Mouse (Mus musculus): ENCODE measurements around the gene Ccr8. TPM values are rescaled to one million over a fixed set of nuclear protein-coding genes. Genes with fewer than 3 reads are reported as not detected.

The Ccr8 gene
- total and polyA plus RNA-seq, 3 experiments, result not detected

DNA sequence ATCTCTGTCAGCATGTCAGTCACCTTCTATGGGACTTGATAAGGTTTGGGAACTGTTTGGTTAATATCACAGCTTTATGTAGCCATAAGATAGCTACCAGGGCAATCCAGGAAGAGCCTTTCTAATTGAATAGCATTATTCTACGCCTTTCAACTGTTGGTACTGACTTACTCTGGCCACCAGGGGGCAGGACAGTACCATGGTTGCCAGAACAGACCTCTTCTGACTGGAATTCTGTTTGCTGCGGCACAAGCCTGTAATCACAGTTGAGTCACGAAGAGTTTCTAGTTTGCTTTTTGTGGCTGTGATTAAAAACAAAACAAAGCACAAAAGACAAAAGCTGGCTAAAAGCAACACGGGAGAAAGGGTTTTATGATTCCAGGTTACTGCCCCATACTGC, 48.7 kb downstream of the Ccr8 start:
- Histone ChIP-seq H3K4me1 (ENCODE audit: control insufficient read depth in 1 of 2, insufficient read depth in 2 of 2, low read length in 2 of 2) (no peaks in the 10 kb centered on the region), H3K27ac (ENCODE audit: control insufficient read depth, low read depth, low read length) (no peak overlapping the region), H3K79me2 (ENCODE audit: control insufficient read depth, insufficient read depth, low read length, poor library complexity) (no peaks in the 10 kb centered on the region), H3K4me3 (ENCODE audit: control insufficient read depth in 1 of 2, insufficient read depth in 1 of 2, low read depth in 2 of 2, low read length in 2 of 2) (no peak overlapping the region), H3K27me3 (ENCODE audit: control insufficient read depth in 1 of 2, insufficient read depth in 2 of 2, low read length in 2 of 2) (peaks cover 0 to 2% of the 10 kb centered on the region in 2 experiments; a peak in 3 of 4 replicates), H3K9ac (ENCODE audit: control insufficient read depth, low read depth, low read length, poor library complexity, severe bottlenecking) (no peak overlapping the region), H3K36me3 (ENCODE audit: control insufficient read depth in 1 of 2, insufficient read depth in 2 of 2, low read length in 2 of 2) (no peaks in the 10 kb centered on the region), H3K9me3 (replicated peaks; ENCODE audit: insufficient read depth, low read length) (no peaks in the 10 kb centered on the region)
- DNase-seq (ENCODE audit: low read depth, low spot score), result peak; percentile 56
- TF ChIP-seq SMC3 (IDR thresholded peaks at IDR 0.05; ENCODE audit: low read depth, low read length), result peak; percentile 65
- TF ChIP-seq SIN3A (IDR thresholded peaks at IDR 0.05; ENCODE audit: low read length), result no peak
- TF ChIP-seq UBTF (IDR thresholded peaks at IDR 0.05; ENCODE audit: borderline replicate concordance, insufficient read depth, low read depth, low read length), result no peak
- no peak for TF ChIP-seq TBP (IDR thresholded peaks at IDR 0.05; ENCODE audit: low read depth, low read length)
- no peak for TF ChIP-seq USF2 (IDR thresholded peaks at IDR 0.05; ENCODE audit: borderline replicate concordance in 1 of 2, insufficient read depth in 1 of 2, low read depth in 1 of 2, low read length in 2 of 2)
- TF ChIP-seq KAT2A (conservative IDR thresholded peaks at IDR 0.05; ENCODE audit: low read depth, low read length), result no peak
- TF ChIP-seq ZNF384 (IDR thresholded peaks at IDR 0.05; ENCODE audit: low read depth, low read length), result no peak
- TF ChIP-seq USF1 (IDR thresholded peaks at IDR 0.05; ENCODE audit: low read depth, low read length), result no peak
- no peak for TF ChIP-seq MAFK (IDR thresholded peaks at IDR 0.05; ENCODE audit: borderline replicate concordance, low read depth, low read length)
- peak; percentile 56 to 73 (median 61) for TF ChIP-seq CTCF (IDR thresholded peaks at IDR 0.05 in 2 of 3, conservative IDR thresholded peaks at IDR 0.05 in 1 of 3; ENCODE audit: control insufficient read depth in 1 of 3, insufficient read depth in 1 of 3, low read depth in 2 of 3, low read length in 3 of 3, poor library complexity in 1 of 3, severe bottlenecking in 1 of 3)
- peak; percentile 71 for TF ChIP-seq RAD21 (IDR thresholded peaks at IDR 0.05; ENCODE audit: low read depth, low read length)
- TF ChIP-seq GABPA (IDR thresholded peaks at IDR 0.05; ENCODE audit: low read depth, low read length), result no peak
- peak; percentile 36 for TF ChIP-seq ZC3H11A (IDR thresholded peaks at IDR 0.05; ENCODE audit: low read depth, low read length)
- TF ChIP-seq GATA1 (IDR thresholded peaks at IDR 0.05; ENCODE audit: low read depth, low read length), result no peak

GRCm38 (mm10) chr9:120144474-120144873, 52.6 kb downstream of the Ccr8 start:
- Histone ChIP-seq H3K4me3 (ENCODE audit: control insufficient read depth in 1 of 2, insufficient read depth in 1 of 2, low read depth in 2 of 2, low read length in 2 of 2) (no peak overlapping the region), H3K79me2 (ENCODE audit: control insufficient read depth, insufficient read depth, low read length, poor library complexity) (no peaks in the 10 kb centered on the region), H3K9ac (ENCODE audit: control insufficient read depth, low read depth, low read length, poor library complexity, severe bottlenecking) (no peak overlapping the region), H3K9me3 (replicated peaks; ENCODE audit: insufficient read depth, low read length) (no peaks in the 10 kb centered on the region), H3K36me3 (ENCODE audit: control insufficient read depth in 1 of 2, insufficient read depth in 2 of 2, low read length in 2 of 2) (no peaks in the 10 kb centered on the region), H3K27me3 (ENCODE audit: control insufficient read depth in 1 of 2, insufficient read depth in 2 of 2, low read length in 2 of 2) (peaks cover 12 to 13% of the 10 kb centered on the region in 2 experiments), H3K4me1 (ENCODE audit: control insufficient read depth in 1 of 2, insufficient read depth in 2 of 2, low read length in 2 of 2) (no peaks in the 10 kb centered on the region), H3K27ac (ENCODE audit: control insufficient read depth, low read depth, low read length) (no peak overlapping the region)
- TF ChIP-seq NRF1 (IDR thresholded peaks at IDR 0.05; ENCODE audit: insufficient read depth, low read depth, low read length, poor library complexity, severe bottlenecking) (no peak), CHD1 (IDR thresholded peaks at IDR 0.05; ENCODE audit: low read depth, low read length) (no peak), USF2 (IDR thresholded peaks at IDR 0.05; ENCODE audit: borderline replicate concordance in 1 of 2, insufficient read depth in 1 of 2, low read depth in 1 of 2, low read length in 2 of 2) (no peak), NELFE (IDR thresholded peaks at IDR 0.05; ENCODE audit: low read depth, low read length) (no peak)
- no peak for DNase-seq (ENCODE audit: low read depth, low spot score)

Other genes with a start within 250 kb of the Ccr8 start
- 31.0 and 34.1 TPM in 2 replicates for gene Wdr48, start 197.2 kb upstream of the Ccr8 start, total RNA-seq (2012; rRNA removed)
- gene Wdr48, start 197.2 kb upstream of the Ccr8 start, polyA plus RNA-seq (2012; ENCODE audit: insufficient read depth in 1 of 2, insufficient read length in 2 of 2, low read depth in 1 of 2, low replicate concordance in 2 of 2, missing spikeins in 1 of 2), result 10 to 100 TPM in 1 of 2 experiments, not detected in 1; 40.5 TPM
- gene Gorasp1, start 154.5 kb upstream of the Ccr8 start, total RNA-seq (2012; rRNA removed), result 15.8 and 18.3 TPM in 2 replicates
- 10 to 100 TPM in 1 of 2 experiments, not detected in 1; 21.9 TPM for gene Gorasp1, start 154.5 kb upstream of the Ccr8 start, polyA plus RNA-seq (2012; ENCODE audit: insufficient read depth in 1 of 2, insufficient read length in 2 of 2, low read depth in 1 of 2, low replicate concordance in 2 of 2, missing spikeins in 1 of 2)
- not detected in 2 replicates for gene Ttc21a, start 154.5 kb upstream of the Ccr8 start, total RNA-seq (2012; rRNA removed)
- gene Ttc21a, start 154.5 kb upstream of the Ccr8 start, polyA plus RNA-seq (2012; ENCODE audit: insufficient read depth in 1 of 2, insufficient read length in 2 of 2, low read depth in 1 of 2, low replicate concordance in 2 of 2, missing spikeins in 1 of 2), result under 1 TPM in 1 of 2 experiments, not detected in 1; 0.01 TPM
- 3.7 and 4.1 TPM in 2 replicates for gene Csrnp1, start 107.5 kb upstream of the Ccr8 start, total RNA-seq (2012; rRNA removed)
- 1 to 10 TPM in 1 of 2 experiments, not detected in 1; 8.1 TPM for gene Csrnp1, start 107.5 kb upstream of the Ccr8 start, polyA plus RNA-seq (2012; ENCODE audit: insufficient read depth in 1 of 2, insufficient read length in 2 of 2, low read depth in 1 of 2, low replicate concordance in 2 of 2, missing spikeins in 1 of 2)
- gene Xirp1, start 68.5 kb upstream of the Ccr8 start, total RNA-seq (2012; rRNA removed), result not detected in 2 replicates
- not detected for gene Xirp1, start 68.5 kb upstream of the Ccr8 start, polyA plus RNA-seq (2012; ENCODE audit: insufficient read depth in 1 of 2, insufficient read length in 2 of 2, low read depth in 1 of 2, low replicate concordance in 2 of 2, missing spikeins in 1 of 2)
- gene Cx3cr1, start 22.2 kb upstream of the Ccr8 start, total RNA-seq (2012; rRNA removed), result not detected in 2 replicates
- not detected for gene Cx3cr1, start 22.2 kb upstream of the Ccr8 start, polyA plus RNA-seq (2012; ENCODE audit: insufficient read depth in 1 of 2, insufficient read length in 2 of 2, low read depth in 1 of 2, low replicate concordance in 2 of 2, missing spikeins in 1 of 2)
- 76.1 and 87.6 TPM in 2 replicates for gene Slc25a38, start 18.3 kb downstream of the Ccr8 start, total RNA-seq (2012; rRNA removed)
- gene Slc25a38, start 18.3 kb downstream of the Ccr8 start, polyA plus RNA-seq (2012; ENCODE audit: insufficient read depth in 1 of 2, insufficient read length in 2 of 2, low read depth in 1 of 2, low replicate concordance in 2 of 2, missing spikeins in 1 of 2), result 10 to 100 TPM in 1 of 2 experiments, not detected in 1; 81.3 TPM
- gene Rpsa, start 35.6 kb downstream of the Ccr8 start, total RNA-seq (2012; rRNA removed), result 1,584 and 1,827 TPM in 2 replicates
- gene Rpsa, start 35.6 kb downstream of the Ccr8 start, polyA plus RNA-seq (2012; ENCODE audit: insufficient read depth in 1 of 2, insufficient read length in 2 of 2, low read depth in 1 of 2, low replicate concordance in 2 of 2, missing spikeins in 1 of 2), result 1,000 to 10,000 TPM in 1 of 2 experiments, 100 to 1,000 TPM in 1; 726 to 4,532 TPM
- gene Mobp, start 57.6 kb downstream of the Ccr8 start, total RNA-seq (2012; rRNA removed), result not detected in 2 replicates
- gene Mobp, start 57.6 kb downstream of the Ccr8 start, polyA plus RNA-seq (2012; ENCODE audit: insufficient read depth in 1 of 2, insufficient read length in 2 of 2, low read depth in 1 of 2, low replicate concordance in 2 of 2, missing spikeins in 1 of 2), result not detected
- gene Myrip, start 209.4 kb downstream of the Ccr8 start, total RNA-seq (2012; rRNA removed), result not detected in 2 replicates
- gene Myrip, start 209.4 kb downstream of the Ccr8 start, polyA plus RNA-seq (2012; ENCODE audit: insufficient read depth in 1 of 2, insufficient read length in 2 of 2, low read depth in 1 of 2, low replicate concordance in 2 of 2, missing spikeins in 1 of 2), result under 1 TPM in 1 of 2 experiments, not detected in 1; 0.03 TPM

Data from MEL (cell line).